Mouse (Mus musculus) hematopoietic stem cell, adult 5-6 weeks (primary cell): ENCODE results near the gene Hist1h2ad. TPM values are rescaled to one million over a fixed set of nuclear protein-coding genes. Genes with fewer than 3 reads are reported as not detected.
A peak's percentile ranks its signal among the peaks of the same experiment; 100 is the strongest.

Experiments
- ATAC-seq, 2 experiments: fragments of 125-278 bp in 1 of 2; replicated peaks in 1 of 2; 2 replicates each; pipeline ENCODE4 v1.8.0; 2016 to 2017; ENCODE audit warnings: inconsistent platforms in 2 of 2, mild to moderate bottlenecking in 2 of 2, moderate number of reproducible peaks in 2 of 2, low read depth in 1 of 2, moderate TSS enrichment in 1 of 2; ENCODE audit not compliant: low FRiP score in 2 of 2, poor library complexity in 2 of 2, severe bottlenecking in 2 of 2, insufficient read depth in 1 of 2, low TSS enrichment in 1 of 2
- total RNA-seq: library from RNA; stranded (forward); fragments of 172-1452, 232-1000 nt; gene quantifications from 2 replicates; pipeline ENCODE4 v1.2.3, GENCODE M21; 2017

Hist1h2ad gene
- total RNA-seq, 1 experiment from 2014 or later = 346 TPM

GRCm38 (mm10) chr13:23593051-23593770 is 19.0 kb downstream of the Hist1h2ad start:
- ATAC-seq = peak; percentile 66 to 79

- no peak for ATAC-seq
These were observed 21.0 kb downstream of the Hist1h2ad start for GRCm38 (mm10) chr13:23595185-23595584.

- no peak; a peak in 1 of 4 replicates for ATAC-seq
These were observed 21.6 kb downstream of the Hist1h2ad start for GRCm38 (mm10) chr13:23595622-23596372.

GRCm38 (mm10) chr13:23597957-23598356 is 23.8 kb downstream of the Hist1h2ad start:
- ATAC-seq = peak; percentile 34 to 74; a peak in 3 of 4 replicates

- ATAC-seq = no peak
These were observed 29.1 kb downstream of the Hist1h2ad start for GRCm38 (mm10) chr13:23603182-23603699.

GRCm38 (mm10) chr13:23604452-23604851 is 30.3 kb downstream of the Hist1h2ad start:
- no peak for ATAC-seq

- no peak for ATAC-seq
These were observed 30.9 kb downstream of the Hist1h2ad start for GRCm38 (mm10) chr13:23605052-23605451.

GRCm38 (mm10) chr13:23609209-23609608 is 35.0 kb downstream of the Hist1h2ad start:
- no peak; a peak in 1 of 4 replicates for ATAC-seq

GRCm38 (mm10) chr13:23609844-23610243 is 35.7 kb downstream of the Hist1h2ad start:
- no peak for ATAC-seq

GRCm38 (mm10) chr13:23610393-23610792 is 36.2 kb downstream of the Hist1h2ad start:
- no peak for ATAC-seq

- no peak for ATAC-seq
These were observed 37.5 kb downstream of the Hist1h2ad start for GRCm38 (mm10) chr13:23611638-23612037.

GRCm38 (mm10) chr13:23620056-23620732 is 46.0 kb downstream of the Hist1h2ad start:
- ATAC-seq = no peak

- ATAC-seq = peak; percentile 61 to 73
These were observed 46.8 kb downstream of the Hist1h2ad start, which contains the start of gene Hist1h2be for GRCm38 (mm10) chr13:23620733-23621531. TSS of gene Hist1h2be (minus strand) at chr13:23621124.

- peak; percentile 80 to 81 for ATAC-seq
These were observed 47.5 kb downstream of the Hist1h2ad start for GRCm38 (mm10) chr13:23621532-23622174.

- ATAC-seq = peak; percentile 61 to 68
These were observed 48.0 kb downstream of the Hist1h2ad start, which contains the start of gene Hist1h1e for GRCm38 (mm10) chr13:23622175-23622671. TSS of gene Hist1h1e (minus strand) at chr13:23622558.

- ATAC-seq = no peak
These were observed 48.8 kb downstream of the Hist1h2ad start for GRCm38 (mm10) chr13:23622861-23623450.
